In genomic region chr3:30154390-30154789, GRCm38 (mm10) we compare ENCODE assay signal across 19 mouse cellular contexts.
DNase-seq lines count a peak whose midpoint lies in the region; ATAC-seq and TF ChIP-seq lines count a peak whose summit lies in the region.
"Had no signal": no experiment of that assay in that cellular context is flagged by ENCODE, and none has a peak within 500 bp of the region (broad histone marks: within the 10 kb centered on the region; RNA-seq: fewer than 3 reads in every experiment).

No protein-coding gene starts in this region.

- peak overlapping the region; percentile 8; the same call in 1 of the 2 replicates for H3K27ac ChIP-seq in kidney, adult 2 months (ENCODE audit: insufficient read depth, low read depth, low read length)
- H3K27ac ChIP-seq in neural tube, embryonic 13.5 days (replicated peaks), result no peak overlapping the region
- H3K27ac ChIP-seq in neural tube, embryonic 15.5 days (replicated peaks), result no peak overlapping the region
- peak overlapping the region; percentile 16; the same call in 1 of the 2 replicates for H3K27ac ChIP-seq in limb, embryonic 10.5 days
- H3K27ac ChIP-seq: embryonic facial prominence, embryonic 15.5 days; heart, embryonic 10.5 days; hindbrain, embryonic 12.5 days had no signal

- no peak for TF ChIP-seq POLR2A in kidney, adult 2 months (IDR thresholded peaks at IDR 0.05; ENCODE audit: low read depth, low read length)

- no peaks in the 10 kb centered on the region for H3K27me3 ChIP-seq in kidney, adult 2 months (replicated peaks; ENCODE audit: control insufficient read depth, insufficient read depth, low read length)
- H3K27me3 ChIP-seq in neural tube, embryonic 13.5 days, result peaks cover 43% of the 10 kb centered on the region
- 0 out of 2 replicates have a peak, but pooled peaks cover 3% of the 10 kb centered on the region for H3K27me3 ChIP-seq in neural tube, embryonic 15.5 days (replicated peaks)
- no peaks in the 10 kb centered on the region for H3K27me3 ChIP-seq in limb, embryonic 10.5 days (ENCODE audit: low read depth, poor library complexity, severe bottlenecking)
- H3K27me3 ChIP-seq: embryonic facial prominence, embryonic 15.5 days had no signal

- no peaks in the 10 kb centered on the region for H3K36me3 ChIP-seq in kidney, adult 2 months (ENCODE audit: control insufficient read depth, insufficient read depth, low read length)
- no peaks in the 10 kb centered on the region for H3K36me3 ChIP-seq in neural tube, embryonic 13.5 days
- no peaks in the 10 kb centered on the region for H3K36me3 ChIP-seq in neural tube, embryonic 15.5 days
- peaks cover 5% of the 10 kb centered on the region; the same call in 1 of the 2 replicates for H3K36me3 ChIP-seq in limb, embryonic 10.5 days
- H3K36me3 ChIP-seq: embryonic facial prominence, embryonic 15.5 days; heart, embryonic 10.5 days; hindbrain, embryonic 12.5 days had no signal

- no peak overlapping the region for H3K9ac ChIP-seq in neural tube, embryonic 13.5 days
- no peak overlapping the region for H3K9ac ChIP-seq in neural tube, embryonic 15.5 days (replicated peaks)
- H3K9ac ChIP-seq: embryonic facial prominence, embryonic 15.5 days; hindbrain, embryonic 12.5 days had no signal

- 63% methylated on average over 7 of the region's 7 CpGs for WGBS in kidney, adult 2 months
- 76% methylated on average over 7 of the region's 7 CpGs for WGBS in neural tube, embryonic 13.5 days
- whole genome bisulfite sequencing in neural tube, embryonic 15.5 days, result 72% methylated on average over 7 of the region's 7 CpGs
- WGBS in limb, embryonic 10.5 days, result 91% methylated on average over 7 of the region's 7 CpGs

- no peak overlapping the region for H3K4me3 ChIP-seq in kidney, adult 2 months (ENCODE audit: insufficient read depth, low read depth, low read length)
- no peak overlapping the region for H3K4me3 ChIP-seq in neural tube, embryonic 13.5 days
- H3K4me3 ChIP-seq in neural tube, embryonic 15.5 days (replicated peaks), result no peak overlapping the region
- no peak overlapping the region for H3K4me3 ChIP-seq in limb, embryonic 10.5 days
- H3K4me3 ChIP-seq: embryonic facial prominence, embryonic 15.5 days; erythroblast, embryonic 14.5 days; heart, embryonic 10.5 days; hindbrain, embryonic 12.5 days had no signal

- no peak overlapping the region for H3K4me2 ChIP-seq in neural tube, embryonic 13.5 days
- H3K4me2 ChIP-seq in neural tube, embryonic 15.5 days, result no peak overlapping the region
- H3K4me2 ChIP-seq: embryonic facial prominence, embryonic 15.5 days; hindbrain, embryonic 12.5 days had no signal

- H3K9me3 ChIP-seq in neural tube, embryonic 13.5 days, result no peaks in the 10 kb centered on the region
- no peaks in the 10 kb centered on the region for H3K9me3 ChIP-seq in neural tube, embryonic 15.5 days (replicated peaks)
- no peaks in the 10 kb centered on the region for H3K9me3 ChIP-seq in limb, embryonic 10.5 days (replicated peaks)
- H3K9me3 ChIP-seq: embryonic facial prominence, embryonic 15.5 days; heart, embryonic 10.5 days; hindbrain, embryonic 12.5 days had no signal

- TF ChIP-seq CTCF in kidney, adult 2 months (conservative IDR thresholded peaks at IDR 0.05; ENCODE audit: insufficient read depth, insufficient read length, low read depth, low read length), result no peak

- no peak for DNase-seq in kidney, adult 2 months
- no peak for DNase-seq in kidney, postnatal 4 days
- no peak for DNase-seq in limb, embryonic 10.5 days (ENCODE audit: low spot score)
- DNase-seq: adrenal gland, adult 8-10 months; adrenal gland, postnatal 36 days; cerebellum, adult 2 months; cerebellum, postnatal 10 days; gastrocnemius, postnatal 10 days; heart, adult 18-20 months; heart, postnatal 10 days; heart, postnatal 4 days had no signal

- ATAC-seq in neural tube, embryonic 13.5 days (ENCODE audit: low read depth), result 0 out of 2 replicates have a peak, but pooled peaks have one; percentile 5
- no peak for ATAC-seq in neural tube, embryonic 15.5 days (ENCODE audit: low FRiP score)
- no peak for ATAC-seq in frontal cortex, adult (ENCODE audit: low TSS enrichment)
- ATAC-seq: inflammation-experienced regulatory T-cells, adult 6 months had no signal

- peaks cover 5% of the 10 kb centered on the region; the same call in 1 of the 2 replicates for H3K4me1 ChIP-seq in kidney, adult 2 months (ENCODE audit: control insufficient read depth, insufficient read depth, low read length)
- peaks cover 23% of the 10 kb centered on the region for H3K4me1 ChIP-seq in neural tube, embryonic 13.5 days (replicated peaks)
- peaks cover 9% of the 10 kb centered on the region; the same call in 1 of the 2 replicates for H3K4me1 ChIP-seq in neural tube, embryonic 15.5 days
- peaks cover 81% of the 10 kb centered on the region for H3K4me1 ChIP-seq in limb, embryonic 10.5 days
- H3K4me1 ChIP-seq: embryonic facial prominence, embryonic 15.5 days had no signal

Comparison
In these comparisons a context has a peak if more than half of its experiments do, and no peak if none do; other contexts are left out.
1. H3K27ac ChIP-seq: peak in kidney, adult 2 months (single experiment) and limb, embryonic 10.5 days (single experiment); none in neural tube, embryonic 13.5 days (single experiment) and neural tube, embryonic 15.5 days (single experiment).